Mouse (Mus musculus): ENCODE results near the gene Ppil2. TPM values are rescaled to one million over a fixed set of nuclear protein-coding genes. Genes with fewer than 3 reads are reported as not detected.
A peak's percentile ranks its signal among the peaks of the same experiment; 100 is the strongest.

The Ppil2 gene
- 82.2 and 91.4 TPM in 2 replicates for polyA plus RNA-seq (2015; fragmentation: Nextera tagmentation; extraction: Ambion mirVana)

GRCm38 (mm10) chr16:17110771-17111743, at the start of gene Ppil2:
Ppil2 (minus strand) TSS chr16:17111257.
- 6% methylated on average over 38 of the region's 38 CpGs for WGBS
- Histone ChIP-seq H3K4me1 (ENCODE audit: insufficient read depth, low read depth, low read length) (peaks cover 9% of the 10 kb centered on the region; the same call in 1 of the 2 replicates), H3K27me3 (replicated peaks; ENCODE audit: insufficient read depth, low read length) (no peaks in the 10 kb centered on the region), H3K9me3 (ENCODE audit: low read length) (no peaks in the 10 kb centered on the region), H3K27ac (ENCODE audit: low read length) (peak within 1 kb of the TSS; percentile 72), H3K4me2 (replicated peaks; ENCODE audit: low read depth, low read length) (peak within 1 kb of the TSS; percentile 65), H3K4me3 (ENCODE audit: low read depth, low read length) (peak within 1 kb of the TSS; percentile 80), H3K36me3 (ENCODE audit: insufficient read depth, low read length) (peaks cover 10% of the 10 kb centered on the region; the same call in 1 of the 2 replicates), H3K9ac (replicated peaks; ENCODE audit: low read depth) (peak within 1 kb of the TSS; percentile 77)
- peak; percentile 92 for DNase-seq (ENCODE audit: low spot score)
- ATAC-seq, result peak; percentile 84
- TF ChIP-seq EP300 (IDR thresholded peaks at IDR 0.05) (no peak), CTCF (IDR thresholded peaks at IDR 0.05) (no peak)

- WGBS, result 98% methylated on average over 2 of the region's 2 CpGs
- H3K9ac ChIP-seq (replicated peaks; ENCODE audit: low read depth), result no peak overlapping the region
- H3K27ac ChIP-seq (ENCODE audit: low read length), result no peak overlapping the region
- no peaks in the 10 kb centered on the region for H3K27me3 ChIP-seq (replicated peaks; ENCODE audit: insufficient read depth, low read length)
- ATAC-seq (no peak), DNase-seq (ENCODE audit: low spot score) (no peak)
- H3K36me3 ChIP-seq (ENCODE audit: insufficient read depth, low read length), result peaks cover 18% of the 10 kb centered on the region
- H3K4me1 ChIP-seq (ENCODE audit: insufficient read depth, low read depth, low read length), result no peaks in the 10 kb centered on the region
- no peak overlapping the region for H3K4me3 ChIP-seq (ENCODE audit: low read depth, low read length)
- no peak overlapping the region for H3K4me2 ChIP-seq (replicated peaks; ENCODE audit: low read depth, low read length)
- TF ChIP-seq CTCF (IDR thresholded peaks at IDR 0.05), result no peak
- no peak for TF ChIP-seq EP300 (IDR thresholded peaks at IDR 0.05)
- H3K9me3 ChIP-seq (ENCODE audit: low read length), result no peaks in the 10 kb centered on the region
These were observed 43.3 kb upstream of the Ppil2 start for GRCm38 (mm10) chr16:17154346-17154745.

- no peak overlapping the region for H3K4me2 ChIP-seq (replicated peaks; ENCODE audit: low read depth, low read length)
- TF ChIP-seq CTCF (IDR thresholded peaks at IDR 0.05) (no peak), EP300 (IDR thresholded peaks at IDR 0.05) (no peak)
- H3K27me3 ChIP-seq (replicated peaks; ENCODE audit: insufficient read depth, low read length), result no peaks in the 10 kb centered on the region
- H3K9ac ChIP-seq (replicated peaks; ENCODE audit: low read depth), result no peak overlapping the region
- DNase-seq (ENCODE audit: low spot score), result no peak
- no peaks in the 10 kb centered on the region for H3K9me3 ChIP-seq (ENCODE audit: low read length)
- no peak overlapping the region for H3K4me3 ChIP-seq (ENCODE audit: low read depth, low read length)
- no peak for ATAC-seq
- no peak overlapping the region for H3K27ac ChIP-seq (ENCODE audit: low read length)
- peaks cover 13% of the 10 kb centered on the region; the same call in 1 of the 2 replicates for H3K4me1 ChIP-seq (ENCODE audit: insufficient read depth, low read depth, low read length)
- H3K36me3 ChIP-seq (ENCODE audit: insufficient read depth, low read length), result peaks cover 18% of the 10 kb centered on the region
- WGBS, result 93% methylated on average over 4 of the region's 4 CpGs
These were observed 40.8 kb upstream of the Ppil2 start for GRCm38 (mm10) chr16:17151874-17152273.

GRCm38 (mm10) chr16:17150520-17151258, 39.6 kb upstream of the Ppil2 start:
- Histone ChIP-seq H3K4me3 (ENCODE audit: low read depth, low read length) (no peak overlapping the region), H3K4me1 (ENCODE audit: insufficient read depth, low read depth, low read length) (peaks cover 13% of the 10 kb centered on the region; the same call in 1 of the 2 replicates), H3K36me3 (ENCODE audit: insufficient read depth, low read length) (peaks cover 18% of the 10 kb centered on the region), H3K4me2 (replicated peaks; ENCODE audit: low read depth, low read length) (no peak overlapping the region), H3K9me3 (ENCODE audit: low read length) (no peaks in the 10 kb centered on the region), H3K9ac (replicated peaks; ENCODE audit: low read depth) (no peak overlapping the region), H3K27ac (ENCODE audit: low read length) (no peak overlapping the region), H3K27me3 (replicated peaks; ENCODE audit: insufficient read depth, low read length) (no peaks in the 10 kb centered on the region)
- ATAC-seq (no peak), DNase-seq (ENCODE audit: low spot score) (no peak)
- TF ChIP-seq CTCF (IDR thresholded peaks at IDR 0.05) (no peak), EP300 (IDR thresholded peaks at IDR 0.05) (no peak)
- WGBS, result 82% methylated on average over 7 of the region's 7 CpGs

- ATAC-seq, result peak; percentile 21; the same call in 1 of the 2 replicates
These were observed 37.0 kb upstream of the Ppil2 start for GRCm38 (mm10) chr16:17148084-17148483.

More at GRCm38 (mm10) chr16:17148084-17148483, 37.0 kb upstream of the Ppil2 start:
- Histone ChIP-seq H3K27me3 (replicated peaks; ENCODE audit: insufficient read depth, low read length) (no peaks in the 10 kb centered on the region), H3K9me3 (ENCODE audit: low read length) (no peaks in the 10 kb centered on the region), H3K36me3 (ENCODE audit: insufficient read depth, low read length) (0 out of 2 replicates have a peak, but pooled peaks cover 7% of the 10 kb centered on the region), H3K9ac (replicated peaks; ENCODE audit: low read depth) (no peak overlapping the region), H3K4me1 (ENCODE audit: insufficient read depth, low read depth, low read length) (peaks cover 13% of the 10 kb centered on the region; the same call in 1 of the 2 replicates), H3K4me3 (ENCODE audit: low read depth, low read length) (peak overlapping the region; percentile 40; the same call in 1 of the 2 replicates), H3K4me2 (replicated peaks; ENCODE audit: low read depth, low read length) (peak overlapping the region; percentile 95), H3K27ac (ENCODE audit: low read length) (no peak overlapping the region)
- TF ChIP-seq EP300 (IDR thresholded peaks at IDR 0.05) (no peak), CTCF (IDR thresholded peaks at IDR 0.05) (peak; percentile 58)
- DNase-seq (ENCODE audit: low spot score), result peak; percentile 16
- 9% methylated on average over 16 of the region's 16 CpGs for WGBS

All from lung, postnatal 0 days (tissue).